Mouse (Mus musculus) heart, postnatal 0 days (tissue): ENCODE data around the gene Adrb1.

Source experiments
- CTCF ChIP-seq: IDR thresholded peaks from 2 replicates; pipeline ENCODE4 v1.5.1; 2016; ENCODE audit warnings: antibody characterized with exemption, control low read depth, low read depth
- EP300 ChIP-seq: IDR thresholded peaks from 2 replicates; pipeline ENCODE4 v1.6.1; 2016; ENCODE audit warnings: antibody characterized with exemption, low read depth

DNA sequence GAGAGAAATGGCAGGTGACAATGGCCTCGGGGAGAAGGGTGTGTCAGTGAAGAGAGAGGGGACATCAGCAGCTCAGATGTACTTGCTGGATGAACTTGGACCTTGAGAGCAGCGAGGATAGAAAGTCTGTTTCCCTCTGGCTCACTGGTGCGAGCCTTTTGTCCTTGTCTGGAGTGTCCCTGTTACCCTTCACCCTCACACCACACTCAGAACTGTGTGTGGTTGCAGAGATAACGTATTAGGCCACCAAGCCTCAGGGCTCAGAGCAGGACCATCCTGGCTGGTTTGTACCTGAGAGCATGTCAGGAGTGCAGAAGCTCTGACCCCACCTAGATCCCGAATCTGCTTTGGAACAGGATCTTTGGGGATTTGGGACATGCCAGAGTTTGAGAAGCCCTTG lies 46.3 kb upstream of the Adrb1 start:
- no peak for TF ChIP-seq CTCF
- no peak for TF ChIP-seq EP300
